Mouse (Mus musculus): Measurements from ENCODE around the gene Shf. TPM values are rescaled to one million over a fixed set of nuclear protein-coding genes. Genes with fewer than 3 reads are reported as not detected.

The Shf gene
- polyA plus RNA-seq, 1 experiment from 2014 or later = 6.5 TPM

- H3K4me2 ChIP-seq = peak overlapping the region; percentile 45
- no peaks in the 10 kb centered on the region for H3K4me1 ChIP-seq (replicated peaks)
- H3K9ac ChIP-seq (replicated peaks) = no peak overlapping the region
- H3K27me3 ChIP-seq = no peaks in the 10 kb centered on the region
- no peak for ATAC-seq (ENCODE audit: insufficient number of reproducible peaks, insufficient read depth, low FRiP score, low TSS enrichment, low read depth)
- H3K27ac ChIP-seq = no peak overlapping the region
- H3K36me3 ChIP-seq = no peaks in the 10 kb centered on the region
- H3K4me3 ChIP-seq (replicated peaks) = peak overlapping the region; percentile 58
- no peaks in the 10 kb centered on the region for H3K9me3 ChIP-seq
- WGBS = 16% methylated on average over 8 of the region's 8 CpGs
Observed at GRCm38 (mm10) chr2:122378421-122379291, 9.7 kb upstream of the Shf start.

DNA sequence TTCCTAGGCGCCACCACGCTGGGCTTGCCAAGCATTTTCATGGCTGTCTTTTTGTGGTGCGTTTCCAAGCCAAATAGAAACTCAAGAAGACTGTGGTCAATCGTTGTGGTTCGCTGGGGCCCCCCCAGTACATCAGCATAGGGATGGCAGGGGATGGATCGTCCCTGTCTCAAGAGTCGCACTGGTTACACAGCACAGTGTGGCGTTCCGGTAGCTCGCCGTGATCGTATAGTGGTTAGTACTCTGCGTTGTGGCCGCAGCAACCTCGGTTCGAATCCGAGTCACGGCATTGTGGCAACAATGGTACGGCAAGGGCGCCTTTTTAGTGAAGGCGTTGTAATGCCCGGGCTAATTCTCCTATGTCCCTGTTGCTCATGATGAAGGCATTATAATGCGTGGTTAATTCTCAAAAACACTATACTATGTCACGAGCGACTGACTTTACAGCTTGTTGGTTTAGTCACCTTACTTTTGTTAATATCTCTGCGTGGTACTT is 8.8 kb upstream of the Shf start:
- H3K9me3 ChIP-seq = no peaks in the 10 kb centered on the region
- H3K36me3 ChIP-seq = no peaks in the 10 kb centered on the region
- H3K4me1 ChIP-seq (replicated peaks) = no peaks in the 10 kb centered on the region
- ATAC-seq (ENCODE audit: insufficient number of reproducible peaks, insufficient read depth, low FRiP score, low TSS enrichment, low read depth) = peak; percentile 84
- peak overlapping the region; percentile 68 for H3K9ac ChIP-seq (replicated peaks)
- peak overlapping the region; percentile 58 for H3K4me3 ChIP-seq (replicated peaks)
- under 1% methylated on average over 26 of the region's 26 CpGs for WGBS
- no peaks in the 10 kb centered on the region for H3K27me3 ChIP-seq
- H3K27ac ChIP-seq = peak overlapping the region; percentile 93
- H3K4me2 ChIP-seq = peak overlapping the region; percentile 45

DNA sequence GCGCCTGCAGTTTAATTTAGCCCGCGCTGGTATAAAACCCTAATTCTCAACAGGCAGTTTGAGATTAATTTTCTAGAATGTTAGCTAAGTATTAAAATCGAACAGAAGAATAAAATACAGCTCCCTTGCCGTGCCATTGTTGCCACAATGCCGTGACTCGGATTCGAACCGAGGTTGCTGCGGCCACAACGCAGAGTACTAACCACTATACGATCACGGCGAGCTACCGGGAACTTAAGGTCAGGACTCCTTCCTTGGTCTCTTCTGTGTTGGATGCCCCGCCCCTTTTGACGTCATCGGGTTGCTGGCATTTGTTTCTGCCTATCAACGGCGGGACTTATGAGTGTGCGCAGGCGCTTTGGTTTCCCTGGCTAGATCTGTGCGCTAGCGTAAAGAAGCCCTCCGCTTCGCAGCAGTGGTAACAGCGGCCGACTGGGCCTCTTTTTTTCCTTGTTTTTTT is 8.3 kb upstream of the Shf start:
- H3K27me3 ChIP-seq = no peaks in the 10 kb centered on the region
- under 1% methylated on average over 28 of the region's 28 CpGs for WGBS

DNA sequence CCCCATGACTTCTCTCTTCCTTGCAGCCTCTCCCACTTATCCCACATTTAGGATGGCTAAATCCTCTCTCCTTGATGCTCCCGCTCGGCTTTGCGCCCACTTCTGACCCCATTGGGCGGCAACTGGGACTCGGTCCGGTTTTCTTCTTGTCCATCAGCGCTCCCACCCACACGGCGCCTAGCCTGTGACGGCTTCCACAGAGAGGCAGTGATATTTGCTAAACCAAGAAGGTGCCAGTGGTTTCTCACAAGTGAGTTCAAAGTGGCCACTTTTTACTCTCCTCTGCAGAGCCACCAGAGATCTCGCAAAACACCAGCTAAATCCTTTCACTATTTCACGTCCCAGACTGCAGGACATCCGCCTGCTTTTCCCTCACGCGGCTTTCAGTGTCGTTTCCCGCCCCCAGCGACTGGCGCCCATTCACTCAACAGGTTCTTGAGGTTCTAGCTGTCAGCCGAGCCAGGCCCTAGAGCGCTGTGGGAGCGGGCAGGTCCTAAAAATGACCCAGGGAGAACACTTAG is 7.1 kb upstream of the Shf start:
- Histone ChIP-seq H3K9me3 (no peaks in the 10 kb centered on the region), H3K4me3 (replicated peaks) (peak overlapping the region; percentile 68), H3K4me2 (peak overlapping the region; percentile 83), H3K9ac (replicated peaks) (peak overlapping the region; percentile 79), H3K27ac (peak overlapping the region; percentile 93), H3K4me1 (replicated peaks) (no peaks in the 10 kb centered on the region), H3K36me3 (no peaks in the 10 kb centered on the region), H3K27me3 (no peaks in the 10 kb centered on the region)
- WGBS = under 1% methylated on average over 22 of the region's 22 CpGs
- ATAC-seq (ENCODE audit: insufficient number of reproducible peaks, insufficient read depth, low FRiP score, low TSS enrichment, low read depth) = peak; percentile 1; the same call in 1 of the 2 replicates

More for the DNA sequence above, 8.3 kb upstream of the Shf start:
- peak overlapping the region; percentile 68 for H3K9ac ChIP-seq (replicated peaks)
- ATAC-seq (ENCODE audit: insufficient number of reproducible peaks, insufficient read depth, low FRiP score, low TSS enrichment, low read depth) = peak; percentile 93
- peak overlapping the region; percentile 93 for H3K27ac ChIP-seq
- H3K4me2 ChIP-seq = peak overlapping the region; percentile 45
- no peaks in the 10 kb centered on the region for H3K9me3 ChIP-seq
- H3K36me3 ChIP-seq = no peaks in the 10 kb centered on the region
- peak overlapping the region; percentile 58 for H3K4me3 ChIP-seq (replicated peaks)
- H3K4me1 ChIP-seq (replicated peaks) = no peaks in the 10 kb centered on the region

GRCm38 (mm10) chr2:122375391-122375991 is 6.5 kb upstream of the Shf start:
- H3K27me3 ChIP-seq = no peaks in the 10 kb centered on the region
- no peaks in the 10 kb centered on the region for H3K9me3 ChIP-seq
- H3K36me3 ChIP-seq = no peaks in the 10 kb centered on the region
- peak; percentile 81 for ATAC-seq (ENCODE audit: insufficient number of reproducible peaks, insufficient read depth, low FRiP score, low TSS enrichment, low read depth)
- no peaks in the 10 kb centered on the region for H3K4me1 ChIP-seq (replicated peaks)
- H3K4me2 ChIP-seq = peak overlapping the region; percentile 83
- peak overlapping the region; percentile 68 for H3K4me3 ChIP-seq (replicated peaks)
- WGBS = under 1% methylated on average over 32 of the region's 32 CpGs
- peak overlapping the region; percentile 93 for H3K27ac ChIP-seq
- peak overlapping the region; percentile 79 for H3K9ac ChIP-seq (replicated peaks)

DNA sequence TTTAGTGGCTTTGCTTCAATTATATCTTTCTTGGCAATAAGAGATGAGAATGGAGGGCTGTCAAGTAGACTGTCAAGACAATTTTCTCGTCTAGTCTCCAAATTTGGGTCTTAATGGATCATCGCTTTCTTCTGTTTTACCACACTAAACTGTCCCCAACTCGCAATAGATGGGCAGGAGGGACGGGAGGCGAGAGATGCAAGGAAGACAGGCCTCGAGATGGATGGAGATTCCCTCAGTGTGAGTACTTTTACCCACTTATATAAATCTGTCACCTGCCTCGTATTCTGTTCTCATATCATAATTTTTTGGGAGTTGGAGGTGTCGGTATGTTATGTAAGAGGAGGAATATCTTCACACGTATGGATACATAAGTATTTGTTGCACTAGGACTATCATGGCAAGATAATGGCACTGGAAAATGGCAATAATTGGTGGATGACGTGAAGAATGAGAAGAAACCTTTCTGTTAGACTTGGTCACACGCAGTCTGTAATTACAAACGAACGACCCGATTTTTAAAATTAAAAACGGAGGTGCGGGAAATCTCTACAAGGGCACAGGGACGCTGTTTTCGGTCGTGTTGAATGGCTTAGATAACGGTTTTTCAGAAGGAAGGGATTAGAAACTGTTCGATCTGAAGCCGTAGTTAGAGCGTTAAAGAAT is 5.8 kb upstream of the Shf start:
- Histone ChIP-seq H3K4me2 (peak overlapping the region; percentile 53), H3K27ac (no peak overlapping the region), H3K27me3 (peaks cover 1% of the 10 kb centered on the region; the same call in 1 of the 2 replicates), H3K9ac (replicated peaks) (peak overlapping the region; percentile 50; the same call in 1 of the 2 replicates), H3K36me3 (no peaks in the 10 kb centered on the region), H3K4me3 (replicated peaks) (peak overlapping the region; percentile 68), H3K9me3 (no peaks in the 10 kb centered on the region), H3K4me1 (replicated peaks) (no peaks in the 10 kb centered on the region)
- 26% methylated on average over 23 of the region's 23 CpGs for WGBS
- ATAC-seq (ENCODE audit: insufficient number of reproducible peaks, insufficient read depth, low FRiP score, low TSS enrichment, low read depth) = no peak

GRCm38 (mm10) chr2:122374012-122374411 is 5.0 kb upstream of the Shf start:
- WGBS = 77% methylated on average over 5 of the region's 5 CpGs

DNA sequence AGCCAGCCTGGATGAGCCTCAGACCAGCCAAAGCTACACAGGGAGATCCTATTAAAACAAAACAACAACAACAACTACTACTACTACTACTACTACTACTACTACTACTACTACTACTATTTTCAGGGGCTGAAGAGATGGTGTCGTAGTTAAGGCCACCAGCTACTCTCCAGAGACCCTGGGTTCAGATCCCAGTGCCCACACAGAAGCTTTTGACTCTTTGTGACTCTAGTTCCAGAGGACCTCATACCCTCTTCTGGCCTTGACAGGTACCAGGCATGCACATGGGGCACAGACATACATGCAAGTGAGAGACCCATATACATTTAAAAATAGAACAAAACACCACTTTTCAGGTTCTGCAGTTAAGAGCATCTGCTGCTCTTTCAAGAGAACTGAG is 3.6 kb upstream of the Shf start:
- WGBS = 88% methylated on average over 1 of the region's 1 CpGs
- ATAC-seq (ENCODE audit: insufficient number of reproducible peaks, insufficient read depth, low FRiP score, low TSS enrichment, low read depth) = no peak
- no peak overlapping the region for H3K27ac ChIP-seq
- peaks cover 9% of the 10 kb centered on the region for H3K4me1 ChIP-seq (replicated peaks)
- no peak overlapping the region for H3K4me2 ChIP-seq
- no peak overlapping the region for H3K9ac ChIP-seq (replicated peaks)
- no peak overlapping the region for H3K4me3 ChIP-seq (replicated peaks)
- no peaks in the 10 kb centered on the region for H3K9me3 ChIP-seq
- no peaks in the 10 kb centered on the region for H3K36me3 ChIP-seq
- H3K27me3 ChIP-seq = peaks cover 4% of the 10 kb centered on the region; the same call in 1 of the 2 replicates

More at GRCm38 (mm10) chr2:122374012-122374411, 5.0 kb upstream of the Shf start:
- no peak for ATAC-seq (ENCODE audit: insufficient number of reproducible peaks, insufficient read depth, low FRiP score, low TSS enrichment, low read depth)
- Histone ChIP-seq H3K4me2 (no peak overlapping the region), H3K27me3 (peaks cover 4% of the 10 kb centered on the region; the same call in 1 of the 2 replicates), H3K27ac (no peak overlapping the region), H3K9me3 (no peaks in the 10 kb centered on the region), H3K36me3 (no peaks in the 10 kb centered on the region), H3K9ac (replicated peaks) (no peak overlapping the region), H3K4me1 (replicated peaks) (peaks cover 4% of the 10 kb centered on the region; the same call in 1 of the 2 replicates), H3K4me3 (replicated peaks) (no peak overlapping the region)

- H3K4me3 ChIP-seq (replicated peaks) = no peak overlapping the region
- H3K4me1 ChIP-seq (replicated peaks) = peaks cover 14% of the 10 kb centered on the region
- no peak overlapping the region for H3K4me2 ChIP-seq
- H3K36me3 ChIP-seq = no peaks in the 10 kb centered on the region
- H3K27ac ChIP-seq = no peak overlapping the region
- no peak for ATAC-seq (ENCODE audit: insufficient number of reproducible peaks, insufficient read depth, low FRiP score, low TSS enrichment, low read depth)
- no peaks in the 10 kb centered on the region for H3K9me3 ChIP-seq
- no peak overlapping the region for H3K9ac ChIP-seq (replicated peaks)
- H3K27me3 ChIP-seq = peaks cover 4% of the 10 kb centered on the region; the same call in 1 of the 2 replicates
- 72% methylated on average over 3 of the region's 3 CpGs for WGBS
Observed at GRCm38 (mm10) chr2:122372067-122372466, 3.1 kb upstream of the Shf start.

GRCm38 (mm10) chr2:122370101-122370750 is 1.3 kb upstream of the Shf start:
- peaks cover 4% of the 10 kb centered on the region; the same call in 1 of the 2 replicates for H3K36me3 ChIP-seq
- no peak overlapping the region for H3K9ac ChIP-seq (replicated peaks)
- WGBS = 35% methylated on average over 10 of the region's 10 CpGs
- no peaks in the 10 kb centered on the region for H3K9me3 ChIP-seq
- H3K27me3 ChIP-seq = peaks cover 4% of the 10 kb centered on the region; the same call in 1 of the 2 replicates
- H3K27ac ChIP-seq = no peak overlapping the region
- H3K4me2 ChIP-seq = 0 out of 2 replicates have a peak overlapping the region, but pooled peaks have one; percentile 88
- peak overlapping the region; percentile 91; the same call in 1 of the 2 replicates for H3K4me3 ChIP-seq (replicated peaks)
- H3K4me1 ChIP-seq (replicated peaks) = peaks cover 28% of the 10 kb centered on the region
- ATAC-seq (ENCODE audit: insufficient number of reproducible peaks, insufficient read depth, low FRiP score, low TSS enrichment, low read depth) = no peak
